Mouse (Mus musculus): ENCODE measurements around the gene Slc35d1.
A peak's percentile ranks its signal among the peaks of the same experiment; 100 is the strongest.

Gene Slc35d1

DNA sequence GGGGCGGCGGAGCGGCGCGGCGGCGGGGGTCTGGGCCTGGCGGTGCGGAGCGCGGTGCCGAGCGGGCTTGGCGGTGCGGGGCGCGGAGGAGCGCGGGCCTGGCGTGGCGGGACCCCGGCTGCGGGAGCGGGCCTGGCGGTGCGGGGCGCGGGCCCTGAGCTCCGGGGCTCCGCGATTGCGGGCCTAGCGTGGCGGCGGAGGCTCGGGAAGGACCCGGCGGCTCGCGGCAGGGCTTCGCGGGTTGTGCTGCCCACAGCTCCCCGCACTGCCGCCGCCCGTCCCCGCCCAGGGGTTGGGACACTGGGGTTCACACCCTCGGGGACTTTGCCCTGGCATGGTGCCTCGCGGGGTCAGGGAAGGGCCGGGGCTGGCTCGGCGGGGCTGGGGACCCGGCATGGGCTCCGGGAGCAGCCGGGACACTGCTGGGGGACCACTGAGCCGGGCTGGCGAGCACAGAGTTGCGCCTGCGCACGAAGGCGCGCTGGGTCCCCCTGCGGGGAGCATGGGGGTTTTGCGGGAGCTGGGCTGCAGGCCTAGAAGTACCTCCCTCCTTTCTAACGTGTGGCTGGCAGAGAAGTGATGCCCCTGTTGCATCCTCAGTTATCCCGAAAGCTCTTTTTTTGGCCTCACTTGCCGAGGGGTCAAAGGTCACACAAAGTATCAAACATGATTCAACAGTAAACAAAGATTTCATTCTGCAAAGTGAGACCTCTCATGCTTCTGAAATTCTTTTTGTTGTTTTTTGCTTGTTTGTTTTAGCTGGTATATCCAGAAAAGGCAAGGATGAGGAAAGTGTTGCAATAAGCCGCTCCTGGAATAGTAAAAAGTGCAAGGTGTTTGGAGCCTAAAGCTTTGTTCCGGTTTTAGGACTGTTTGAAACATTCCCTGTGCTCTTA, at the start of gene Slc35d1:
Slc35d1 (minus strand) TSS at position 240 of the 896 bp plus-strand sequence.
- DNase-seq: peak; percentile 81

DNA sequence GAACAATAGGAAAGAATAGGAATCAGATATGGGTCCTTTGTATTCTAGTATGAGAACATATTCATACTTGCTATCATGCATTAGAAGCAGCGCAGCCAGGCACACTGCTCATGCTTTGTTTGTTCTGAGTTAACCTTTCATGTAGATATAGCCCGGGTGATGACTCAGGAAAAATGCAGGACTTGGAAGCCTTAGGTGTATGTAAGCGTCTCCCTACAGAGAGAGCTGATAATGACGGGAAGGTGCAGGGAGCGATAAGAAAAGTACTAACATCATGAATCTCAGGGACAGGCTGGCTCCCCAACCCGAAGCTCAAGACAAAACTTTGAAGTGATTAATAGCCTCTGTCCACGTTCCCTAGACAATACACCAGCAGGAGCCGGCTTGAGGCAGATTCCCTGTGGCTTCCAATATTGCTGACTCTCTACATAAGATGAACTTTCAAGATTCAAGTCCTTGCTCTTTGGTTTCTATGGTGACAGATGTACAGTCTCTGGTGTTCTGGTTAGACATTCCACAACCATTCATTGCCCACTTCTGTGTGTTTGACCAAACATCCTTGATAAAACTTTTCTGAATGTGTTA, 48.9 kb upstream of the Slc35d1 start:
- no peak for DNase-seq

DNA sequence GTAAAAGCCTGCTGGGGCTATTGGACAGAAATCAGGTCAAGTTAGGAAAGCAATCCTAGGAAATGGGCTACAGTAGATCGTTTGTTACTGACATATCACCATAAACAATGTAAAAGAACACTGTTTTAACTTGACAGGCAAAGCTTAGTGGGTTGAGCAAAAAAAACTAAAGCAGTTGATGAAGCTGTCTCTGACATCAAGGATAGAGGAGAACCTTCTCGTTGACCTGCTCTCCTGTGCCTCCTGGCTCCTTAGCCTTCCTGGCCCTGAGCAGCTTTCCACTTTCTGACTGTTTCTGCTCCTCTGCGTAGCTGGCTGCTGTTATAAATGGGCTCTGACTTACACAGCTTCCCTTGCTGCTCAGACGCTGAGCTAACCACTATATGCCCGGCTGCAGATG, 48.4 kb upstream of the Slc35d1 start:
- DNase-seq: no peak

DNA sequence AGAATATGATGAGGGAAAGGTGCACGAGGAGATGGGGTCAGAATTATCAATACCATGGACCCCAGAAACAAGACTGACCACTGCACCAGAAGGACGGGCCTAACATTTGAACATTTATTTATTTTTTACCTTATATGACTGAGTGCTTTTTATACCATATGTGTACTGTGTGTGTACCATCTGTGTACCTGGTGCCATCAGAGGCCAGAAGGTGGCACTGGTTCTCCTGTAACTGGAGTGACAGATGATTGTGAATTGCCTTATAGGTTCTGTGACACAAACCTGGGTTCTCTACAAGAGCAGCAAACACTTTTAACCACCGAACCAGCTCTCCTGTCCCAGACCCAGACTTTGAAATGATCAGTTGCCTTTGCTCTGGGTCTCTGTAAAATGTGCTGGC, 43.9 kb upstream of the Slc35d1 start:
- no peak for DNase-seq

DNA sequence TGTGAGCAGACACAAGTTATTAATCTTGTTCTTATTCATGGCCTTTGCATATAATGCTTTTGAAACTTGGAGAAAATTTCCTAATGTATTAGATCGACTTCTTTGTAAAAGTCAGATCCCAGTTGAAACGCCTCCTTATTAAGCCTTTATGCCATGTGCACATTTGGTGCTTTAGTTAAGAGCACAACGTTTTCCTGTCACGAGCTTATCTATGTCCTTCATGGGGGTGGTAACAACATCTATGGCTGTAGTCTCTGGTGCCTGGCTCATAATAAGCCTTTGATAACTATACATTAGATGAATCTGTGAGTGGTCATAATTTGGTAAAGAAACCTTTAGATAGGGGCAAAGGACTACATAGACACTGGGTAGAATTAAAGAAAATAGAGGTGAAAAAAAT, 38.9 kb upstream of the Slc35d1 start:
- DNase-seq: no peak

DNA sequence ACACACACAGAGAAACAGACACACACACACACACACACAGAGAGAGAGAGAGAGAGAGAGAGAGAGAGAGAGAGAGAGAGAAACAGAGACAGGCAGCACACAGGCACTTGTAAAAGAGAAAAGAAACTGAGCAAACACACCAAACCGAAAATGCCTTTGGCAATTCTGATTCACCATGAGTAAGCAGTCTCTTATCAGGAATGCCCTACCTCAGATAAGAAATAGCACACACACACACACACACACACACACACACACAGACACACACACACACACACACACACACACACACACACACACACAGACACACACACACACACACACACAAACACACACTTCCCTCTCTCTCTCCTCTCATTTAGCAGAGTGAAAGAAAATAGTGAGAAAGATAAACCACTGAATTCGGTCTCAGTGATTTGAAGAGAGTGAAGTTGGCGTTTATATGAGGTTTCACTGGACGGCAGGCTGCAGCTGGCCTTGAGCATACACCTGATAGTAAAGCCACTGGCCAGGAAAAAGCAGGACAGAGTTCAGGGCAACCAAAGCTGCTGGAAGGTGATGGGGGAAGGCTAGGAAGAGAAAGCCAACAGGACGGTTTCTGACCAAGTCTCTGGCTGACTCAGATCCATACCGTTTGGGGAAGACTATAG, 34.6 kb upstream of the Slc35d1 start:
- DNase-seq: no peak

DNA sequence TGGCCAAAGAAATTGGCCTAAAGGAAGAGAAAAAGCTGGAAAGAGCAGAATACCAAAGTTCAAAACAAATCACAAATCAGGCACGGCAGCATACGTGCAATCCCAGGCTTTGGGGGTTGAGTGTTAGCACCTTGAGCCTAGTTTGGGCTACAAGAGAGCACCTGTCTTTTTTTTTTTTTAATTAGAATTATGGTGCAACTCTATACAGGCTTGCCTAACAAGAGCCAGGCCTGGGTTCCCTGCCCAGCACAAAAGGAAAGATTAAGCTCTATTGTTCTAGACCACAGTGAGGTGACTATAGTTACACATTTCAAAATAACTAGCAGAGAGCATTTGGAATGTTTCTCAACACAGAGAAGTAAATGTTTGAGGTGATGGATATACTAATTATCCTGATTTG, 32.8 kb upstream of the Slc35d1 start:
- no peak for DNase-seq

DNA sequence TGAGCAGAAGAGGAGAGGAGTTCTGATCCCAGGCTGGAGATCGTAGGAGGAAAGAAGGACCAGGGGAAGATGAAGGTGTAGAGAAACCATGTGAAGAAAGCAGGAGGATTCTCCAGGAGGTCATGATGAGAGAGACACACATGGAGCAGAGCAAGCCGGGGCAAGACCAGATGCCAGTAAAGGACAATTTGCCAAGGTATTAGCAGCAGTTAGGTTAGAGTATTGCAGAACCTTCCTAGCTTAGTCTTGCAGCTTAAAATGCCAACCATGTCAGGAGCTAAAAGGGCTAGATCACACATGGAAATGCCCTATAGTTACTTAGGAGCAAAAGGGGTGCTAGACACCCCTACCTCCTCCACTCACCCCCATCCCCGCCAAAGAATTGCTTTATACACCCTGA, 32.3 kb upstream of the Slc35d1 start:
- no peak for DNase-seq

DNA sequence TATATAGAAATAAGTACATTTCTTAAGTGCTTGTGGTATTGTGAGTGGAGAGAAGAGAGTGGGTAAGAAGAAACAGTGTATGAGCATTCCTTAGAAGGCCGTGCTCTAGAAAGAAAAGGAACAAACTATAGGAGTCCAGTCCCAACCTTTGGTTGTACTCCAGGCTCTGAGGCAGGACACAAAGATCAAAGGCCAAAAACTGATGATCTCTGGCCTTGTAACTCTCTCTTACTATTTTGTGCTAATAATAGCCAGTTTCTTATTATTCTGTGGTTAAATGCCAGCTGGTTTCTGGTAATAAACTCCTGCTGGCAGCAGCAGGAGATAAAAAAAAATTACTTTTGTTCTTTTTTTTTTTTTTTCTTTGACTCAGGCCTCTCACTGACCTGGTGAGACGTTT, 17.2 kb upstream of the Slc35d1 start:
- peak; percentile 4 for DNase-seq

DNA sequence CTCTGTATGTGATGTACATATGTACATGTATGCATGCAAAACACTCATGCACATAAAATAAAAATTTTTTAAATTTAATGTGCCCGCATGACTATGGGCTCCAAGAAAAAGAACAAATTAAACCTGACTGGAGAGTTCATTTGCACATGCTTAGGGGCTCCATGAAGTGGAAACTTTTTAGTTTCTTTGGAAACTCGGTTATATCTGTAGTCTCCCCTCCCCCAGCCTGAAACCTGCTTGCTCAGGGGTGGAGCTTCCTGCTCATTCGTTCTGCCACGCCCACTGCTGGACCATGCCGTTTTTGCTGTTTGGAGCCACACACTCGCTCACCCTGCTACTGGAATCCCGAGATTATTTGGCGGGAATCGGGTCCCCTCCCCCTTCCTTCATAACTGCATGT, 7.9 kb upstream of the Slc35d1 start:
- DNase-seq: no peak

DNA sequence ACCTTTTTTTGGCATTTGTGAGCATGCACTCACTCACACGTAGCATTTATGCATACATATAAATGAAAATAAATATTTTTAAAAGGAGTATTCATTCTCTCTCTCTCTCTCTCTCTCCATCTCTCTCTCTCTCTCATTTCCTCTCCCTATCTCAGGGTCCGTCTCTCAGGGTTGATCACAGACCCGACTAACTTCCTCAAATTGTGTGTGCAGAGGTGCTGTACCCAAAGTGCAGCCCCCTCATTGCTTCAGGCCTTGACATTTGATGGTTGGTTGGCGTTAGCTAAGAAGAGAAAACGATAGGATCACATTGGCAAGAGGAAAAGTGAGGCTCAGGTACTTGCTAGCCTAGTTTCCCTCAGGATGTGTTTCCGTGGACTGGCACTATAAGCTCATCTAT, 6.8 kb upstream of the Slc35d1 start:
- DNase-seq: no peak

DNA sequence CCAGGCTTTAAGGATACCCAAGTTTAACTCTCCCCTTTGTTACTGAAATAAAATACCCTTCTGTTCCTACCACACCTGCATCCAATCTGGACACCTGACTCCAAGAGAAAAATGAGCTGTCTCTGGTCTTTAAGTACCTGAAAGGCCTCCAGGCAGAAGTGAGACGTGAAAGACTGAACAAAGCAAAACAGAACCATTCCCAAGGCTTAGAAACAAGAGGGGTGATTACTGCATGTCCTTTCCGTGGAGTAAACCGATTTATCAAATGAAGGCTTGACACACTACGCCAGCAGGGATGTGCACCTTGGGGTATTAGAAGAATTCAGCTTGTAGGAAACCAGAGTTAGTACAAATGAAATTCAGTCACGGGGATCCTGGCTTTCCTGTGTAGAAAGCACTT, 4.0 kb upstream of the Slc35d1 start:
- no peak for DNase-seq

DNA sequence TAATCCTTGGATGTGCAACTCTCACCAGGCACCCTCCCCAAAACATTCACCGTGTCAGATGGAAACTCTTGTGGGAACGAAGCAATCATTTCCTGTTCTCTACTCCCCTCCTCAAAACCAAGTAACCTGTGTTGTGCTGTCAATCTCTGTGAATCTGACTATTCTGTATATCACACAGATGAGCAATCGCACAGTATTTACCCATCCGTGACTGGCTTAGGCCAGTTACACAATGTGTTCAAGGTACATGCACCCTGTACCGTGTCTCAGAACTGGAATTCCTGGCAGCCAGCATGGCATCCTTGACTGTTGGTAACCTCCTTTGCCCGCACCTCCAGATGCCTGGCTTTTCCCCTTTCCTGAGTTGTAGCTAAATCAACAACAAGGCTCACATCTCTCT, 1.1 kb upstream of the Slc35d1 start:
- peak; percentile 85 for DNase-seq

DNA sequence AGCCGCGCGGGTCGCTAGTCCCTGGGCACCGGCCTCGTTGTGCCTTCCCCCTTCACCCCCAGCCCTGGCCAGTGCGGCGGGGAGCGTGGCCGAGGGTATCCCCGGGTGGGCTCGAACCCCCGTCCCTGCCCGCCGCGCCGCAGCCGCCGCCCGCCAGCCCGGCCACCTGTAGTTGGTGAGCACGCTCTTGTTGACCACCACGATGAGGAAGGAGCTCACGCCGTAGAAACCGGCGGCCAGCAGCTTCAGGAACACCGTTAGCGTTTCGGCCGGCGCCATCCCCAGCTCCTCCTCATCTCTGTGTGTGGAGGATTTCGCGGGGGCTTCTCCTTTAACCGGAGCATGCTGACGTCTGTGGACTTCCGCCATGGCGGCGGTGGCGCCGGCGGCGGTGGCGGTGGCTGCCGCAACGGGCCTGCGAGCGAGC, 453 bp downstream of the Slc35d1 start:
- DNase-seq: peak; percentile 61

DNA sequence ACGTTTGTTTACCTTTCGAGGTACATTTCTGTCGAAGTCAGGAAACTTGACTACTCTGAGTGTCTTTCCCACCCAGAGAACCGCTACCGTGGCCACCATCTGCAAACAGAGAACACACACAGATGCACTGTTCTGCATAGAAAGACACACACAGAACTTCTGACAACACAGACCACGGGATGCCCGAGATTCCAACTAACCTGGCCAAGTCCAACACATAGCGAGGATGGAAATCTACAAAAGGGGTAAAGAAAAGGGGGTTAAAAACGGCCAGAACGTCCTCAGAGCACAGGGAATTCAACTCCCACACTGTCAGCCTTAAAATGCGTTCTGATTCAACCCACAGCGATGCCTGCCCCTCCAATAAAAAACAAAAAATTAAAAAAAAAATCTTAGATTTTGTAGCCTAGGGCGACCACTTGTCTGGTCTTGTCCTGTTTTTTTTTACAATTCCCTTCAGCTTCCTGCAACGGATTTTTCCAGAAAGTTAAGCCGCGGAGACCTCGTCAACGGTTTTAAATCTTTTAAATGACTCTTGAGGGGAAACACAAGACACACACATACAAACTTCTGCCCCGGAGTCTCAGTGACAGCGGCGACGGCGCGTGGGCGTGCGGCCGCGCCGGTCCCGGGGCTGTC, 986 bp downstream of the Slc35d1 start:
- DNase-seq: no peak

DNA sequence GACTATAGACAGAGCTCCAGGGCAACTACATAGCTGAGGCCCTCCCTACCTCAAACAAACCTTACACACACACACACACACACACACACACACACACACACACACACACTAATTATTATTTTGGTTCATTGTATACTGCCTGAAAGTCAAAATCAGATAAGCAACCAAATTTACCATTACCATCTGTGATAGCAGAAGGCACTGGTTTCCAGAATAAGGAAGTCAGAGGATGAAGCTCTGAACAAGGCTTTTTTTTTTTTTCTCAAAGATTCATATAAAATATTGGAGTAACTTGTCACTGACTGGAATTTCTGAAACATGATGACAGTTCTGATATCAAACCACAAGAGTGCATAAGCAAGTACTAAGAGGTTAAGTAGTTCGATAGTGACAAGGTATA, 6.4 kb downstream of the Slc35d1 start:
- no peak for DNase-seq

DNA sequence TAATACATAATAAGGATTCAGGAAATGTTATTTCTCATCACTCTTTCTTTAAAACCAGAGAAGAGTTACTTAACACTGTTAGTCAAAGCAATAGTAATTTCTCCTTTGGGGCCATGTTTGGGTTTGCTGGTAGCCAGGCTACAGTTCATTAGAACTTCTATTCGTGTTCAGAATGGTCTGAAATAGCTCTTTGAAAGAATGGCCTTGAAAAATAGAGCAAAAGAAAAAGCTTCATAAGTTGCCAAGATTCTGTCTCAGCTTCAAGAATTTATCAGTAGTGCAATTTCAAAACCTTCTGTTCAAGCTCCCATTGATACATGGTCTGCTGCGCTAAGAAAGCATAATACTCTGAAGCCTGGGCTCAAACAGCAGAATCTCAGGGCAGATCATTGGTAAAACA, 11.3 kb downstream of the Slc35d1 start:
- no peak for DNase-seq

DNA sequence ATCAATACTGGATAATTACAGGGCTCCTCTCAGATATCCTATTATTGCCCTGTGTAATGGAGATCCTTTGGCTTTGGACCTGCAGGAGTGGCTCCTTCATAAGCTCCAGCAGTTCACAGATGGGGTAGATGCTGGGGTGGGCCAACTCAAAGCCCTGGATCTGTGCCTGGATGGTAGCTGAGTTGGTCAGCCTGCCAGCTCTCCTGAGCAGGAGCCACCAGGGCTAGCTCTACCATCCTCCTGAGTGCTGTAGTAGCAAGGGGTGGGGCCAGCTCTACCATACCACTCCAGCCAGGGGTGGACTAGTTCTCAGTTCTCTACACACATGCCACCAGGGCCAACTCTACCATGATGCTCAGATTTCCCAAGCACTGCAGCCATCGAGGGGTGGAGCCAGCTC, 14.9 kb downstream of the Slc35d1 start:
- no peak for DNase-seq

DNA sequence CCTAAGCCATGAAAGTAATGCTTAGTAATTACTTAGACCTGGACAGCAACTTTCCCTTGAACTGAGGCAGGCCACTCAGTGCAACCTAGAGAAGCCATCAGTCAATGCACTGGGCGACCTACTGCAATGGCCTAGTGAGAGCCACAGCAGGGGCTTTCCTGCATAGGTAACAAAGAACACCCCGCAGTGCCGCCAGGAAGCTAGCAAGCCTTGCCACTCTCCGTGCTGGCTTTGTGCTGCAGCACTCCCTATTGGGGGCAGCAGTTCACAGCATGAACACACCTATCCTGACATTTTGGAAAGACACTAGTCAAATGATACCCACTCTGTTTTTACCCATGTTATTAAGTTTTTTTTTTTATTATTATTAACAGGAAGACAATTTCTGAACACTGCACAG, 15.9 kb downstream of the Slc35d1 start:
- no peak for DNase-seq

DNA sequence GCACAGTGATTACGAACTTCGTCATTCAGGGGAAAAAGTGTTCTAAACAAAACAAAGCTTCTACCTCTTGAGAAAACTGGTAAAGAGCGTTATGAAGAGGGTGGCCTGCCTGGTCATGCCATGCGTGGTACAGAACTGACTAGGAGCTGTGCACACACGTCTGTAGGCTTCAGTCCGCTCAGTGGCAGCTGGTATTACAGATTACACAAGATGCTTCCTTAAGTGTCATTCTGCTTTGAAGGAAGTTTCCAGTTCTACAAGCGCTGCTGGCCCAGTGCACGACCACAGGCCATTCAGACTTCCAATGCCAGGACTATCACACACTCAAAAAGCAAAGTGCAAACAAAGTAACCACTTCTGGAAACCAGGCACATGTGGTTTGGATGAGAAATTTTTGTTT, 17.6 kb downstream of the Slc35d1 start:
- no peak for DNase-seq

DNA sequence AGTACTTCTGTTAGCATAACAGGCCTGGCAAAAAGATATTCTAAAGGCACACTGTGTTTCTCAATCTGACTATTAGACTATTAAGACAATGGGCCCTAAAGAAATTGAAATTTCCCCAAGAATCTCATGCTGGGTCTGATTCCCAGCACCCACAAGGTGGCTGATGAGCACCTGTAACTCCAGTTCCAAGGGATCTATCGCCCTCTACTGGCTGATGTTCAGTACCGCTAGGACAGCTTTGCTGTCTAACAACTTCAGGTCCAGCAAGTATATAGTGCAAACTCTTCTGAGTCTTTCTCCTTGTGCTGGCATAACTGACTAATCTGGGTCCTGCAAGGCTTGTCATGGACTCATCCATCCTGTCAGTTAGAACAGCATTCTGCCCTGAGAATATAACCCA, 22.5 kb downstream of the Slc35d1 start:
- no peak for DNase-seq

DNA sequence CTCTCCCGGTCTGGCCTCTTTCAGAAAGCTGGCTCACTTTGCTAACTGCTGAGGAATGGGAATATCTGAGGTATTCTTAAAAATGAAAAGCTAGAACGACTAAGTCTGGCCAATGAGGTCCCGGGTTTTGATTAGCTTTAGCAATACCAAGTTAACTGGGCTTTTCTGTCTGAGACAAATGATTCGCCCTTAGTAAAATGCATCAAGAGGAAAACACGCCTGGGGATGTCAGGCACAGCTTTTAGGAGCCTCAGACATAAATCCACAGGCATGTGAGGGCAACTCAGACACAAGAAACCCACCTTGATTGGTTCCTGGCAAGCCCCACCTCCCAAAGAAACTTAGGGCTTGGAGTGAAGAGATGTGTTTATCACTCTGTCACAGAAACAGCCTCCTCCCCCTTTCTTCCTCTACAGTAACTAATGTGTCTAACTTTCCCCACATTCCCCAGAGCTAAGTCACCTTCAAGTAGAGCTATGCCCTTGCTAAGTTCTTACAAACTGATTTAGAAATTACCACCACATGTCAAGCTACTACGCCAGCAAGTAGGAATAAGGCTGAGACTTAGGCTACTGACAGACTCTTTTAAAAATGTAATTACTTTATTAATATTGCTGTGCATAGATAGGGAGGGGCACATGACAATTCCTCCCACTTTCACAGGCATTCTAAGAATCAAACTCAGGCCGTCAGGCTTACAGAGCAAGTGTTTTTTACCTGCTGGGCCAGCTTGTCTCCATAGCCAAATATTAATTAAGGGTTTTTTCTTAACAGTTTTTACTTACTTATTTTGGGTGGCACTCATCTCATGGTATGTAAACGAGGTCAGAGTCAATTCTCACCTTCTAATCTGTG, 26.0 kb downstream of the Slc35d1 start:
- peak; percentile 45 for DNase-seq
